ENCODE assay signal across 25 mouse cellular contexts in the genomic region with DNA sequence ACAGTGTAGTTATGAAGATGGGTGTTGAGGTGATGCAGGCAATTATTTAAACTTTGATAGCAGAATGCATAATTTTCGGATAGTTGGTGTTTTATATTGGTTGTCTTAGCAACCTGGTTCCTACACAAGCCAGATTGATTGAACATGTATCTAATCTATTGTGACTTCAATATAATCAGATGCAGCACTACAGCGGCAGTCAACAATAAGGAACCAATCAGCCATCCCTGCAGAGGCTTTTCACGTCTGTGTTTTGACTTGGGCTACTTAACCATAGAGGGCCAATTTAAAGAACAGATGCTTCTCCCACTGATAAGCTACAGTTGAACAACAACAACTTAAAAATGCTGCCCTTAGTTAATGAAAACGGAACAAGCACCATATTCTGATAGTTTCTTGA.
"Had no signal": no experiment of that assay in that cellular context is flagged by ENCODE, and none has a peak within 500 bp of the region (broad histone marks: within the 10 kb centered on the region; RNA-seq: fewer than 3 reads in every experiment).

No protein-coding gene starts in this region.

- H3K9me3 ChIP-seq: heart, embryonic 13.5 days; heart, embryonic 15.5 days; hindbrain, embryonic 13.5 days; hindbrain, embryonic 15.5 days; intestine, embryonic 15.5 days; limb, embryonic 10.5 days; limb, embryonic 12.5 days had no signal

- ATAC-seq: hindbrain, postnatal 0 days; inflammation-experienced regulatory T-cells, adult 6 months; intestine, embryonic 15.5 days; intestine, postnatal 0 days had no signal

- H3K9ac ChIP-seq: heart, embryonic 13.5 days; heart, embryonic 15.5 days; hindbrain, embryonic 13.5 days; hindbrain, embryonic 15.5 days; intestine, embryonic 15.5 days; limb, embryonic 12.5 days had no signal

- H3K4me1 ChIP-seq: heart, embryonic 13.5 days; heart, embryonic 15.5 days; hindbrain, embryonic 13.5 days; intestine, embryonic 15.5 days; limb, embryonic 12.5 days had no signal

- H3K4me3 ChIP-seq: heart, adult 2 months; heart, embryonic 13.5 days; heart, embryonic 15.5 days; hindbrain, embryonic 13.5 days; hindbrain, embryonic 15.5 days; intestine, embryonic 15.5 days; layer of hippocampus, adult 2 months; left cerebral cortex, adult 2 months; limb, embryonic 10.5 days; limb, embryonic 12.5 days had no signal

- H3K27me3 ChIP-seq: heart, embryonic 13.5 days; heart, embryonic 15.5 days; hindbrain, embryonic 13.5 days; hindbrain, embryonic 15.5 days; intestine, embryonic 15.5 days; limb, embryonic 12.5 days had no signal

- H3K27ac ChIP-seq: heart, adult 2 months; heart, embryonic 13.5 days; heart, embryonic 15.5 days; hindbrain, embryonic 13.5 days; hindbrain, embryonic 15.5 days; hindbrain, postnatal 0 days; intestine, embryonic 15.5 days; layer of hippocampus, adult 2 months; left cerebral cortex, adult 2 months; limb, embryonic 10.5 days; limb, embryonic 12.5 days had no signal

- H3K36me3 ChIP-seq: heart, embryonic 13.5 days; heart, embryonic 15.5 days; hindbrain, embryonic 13.5 days; hindbrain, embryonic 15.5 days; intestine, embryonic 15.5 days; limb, embryonic 10.5 days; limb, embryonic 12.5 days had no signal

- DNase-seq: gastrocnemius, postnatal 14 days; gastrocnemius, postnatal 36 days; heart, adult 2 months; heart, postnatal 14 days; heart, postnatal 36 days; kidney, adult 18-20 months; kidney, adult 8-10 months; kidney, postnatal 10 days; kidney, postnatal 25 days; kidney, postnatal 4 days; liver had no signal

- H3K4me2 ChIP-seq: heart, embryonic 11.5 days; heart, embryonic 13.5 days; heart, embryonic 15.5 days; hindbrain, embryonic 13.5 days; hindbrain, embryonic 15.5 days; intestine, embryonic 15.5 days; limb, embryonic 12.5 days; liver, embryonic 11.5 days had no signal
